Mouse (Mus musculus) hindlimb bud, embryonic 11.5 days (tissue): ENCODE measurements around the gene Nos1ap.

ENCODE experiments used
- DNase-seq: peaks from one replicate; pipeline ENCODE4 v3.0.0-alpha.2; 2012; ENCODE audit warnings: low read depth, low spot score; ENCODE audit errors: extremely low spot score

Gene Nos1ap

DNA sequence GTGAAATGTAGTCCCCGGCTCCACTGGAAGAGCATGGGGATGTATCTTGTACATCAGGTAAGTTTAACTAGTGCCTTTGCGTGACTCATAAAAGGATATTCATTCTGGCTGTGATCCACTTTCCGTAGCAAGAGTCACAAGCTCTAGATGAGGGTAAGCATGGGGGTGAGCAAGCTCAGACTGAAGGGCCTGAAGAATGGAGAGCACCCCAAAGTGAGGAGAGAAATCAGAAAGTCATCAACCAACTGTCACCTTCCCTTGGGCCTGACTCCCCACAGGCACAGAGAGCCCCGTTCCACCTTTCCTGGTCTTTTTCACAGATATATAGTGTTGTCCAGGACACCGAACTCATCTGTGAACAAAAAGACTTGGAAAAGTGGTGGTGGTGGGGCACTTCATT, 213.9 kb downstream of the Nos1ap start:
- no peak for DNase-seq

DNA sequence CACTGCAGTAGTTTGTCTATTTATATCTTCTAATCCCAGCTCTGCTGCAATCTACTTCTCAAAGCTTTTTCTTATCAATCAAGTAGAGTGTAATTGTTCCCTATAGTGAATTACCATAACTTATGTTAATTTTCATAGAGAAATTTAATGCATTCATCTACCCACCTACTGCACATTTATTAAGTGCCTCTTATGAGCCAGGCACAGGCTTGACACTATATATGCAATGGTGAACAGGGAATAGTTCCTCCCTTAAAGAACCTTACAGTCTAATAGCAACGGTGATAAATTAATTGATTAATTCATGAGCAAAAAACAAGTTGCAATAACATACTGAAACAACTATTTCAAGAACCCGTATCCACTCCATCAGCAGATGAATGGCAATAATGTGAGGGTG, 215.9 kb downstream of the Nos1ap start:
- DNase-seq, result no peak

DNA sequence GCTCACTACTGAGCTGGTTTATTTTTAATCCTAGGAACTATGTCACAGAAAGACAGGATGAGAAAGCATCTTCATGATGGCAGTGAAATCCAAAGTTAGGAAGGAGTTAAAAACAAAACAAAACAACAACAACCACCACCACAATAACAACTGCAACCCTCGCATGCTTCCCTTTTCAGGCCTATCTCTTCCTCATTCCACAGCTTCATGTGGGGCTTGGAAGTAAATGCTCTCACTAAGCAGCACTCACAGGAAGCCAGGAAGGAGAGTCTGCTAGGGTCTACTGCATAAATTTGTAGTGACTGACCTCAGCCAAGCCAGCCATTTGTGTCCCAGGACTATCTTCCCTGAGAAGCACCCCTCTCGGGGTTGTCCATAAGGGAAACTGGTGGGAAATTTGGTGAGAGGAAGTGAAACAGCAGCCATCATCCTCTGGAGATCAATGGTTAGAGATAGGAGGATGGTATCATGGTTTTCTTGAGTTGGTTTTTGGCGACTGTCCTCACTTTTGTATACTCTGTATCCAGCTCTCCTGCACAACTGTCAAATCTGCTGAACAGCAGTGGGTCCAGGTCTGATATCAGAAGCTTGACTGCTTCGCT, 218.4 kb downstream of the Nos1ap start:
- DNase-seq, result no peak

DNA sequence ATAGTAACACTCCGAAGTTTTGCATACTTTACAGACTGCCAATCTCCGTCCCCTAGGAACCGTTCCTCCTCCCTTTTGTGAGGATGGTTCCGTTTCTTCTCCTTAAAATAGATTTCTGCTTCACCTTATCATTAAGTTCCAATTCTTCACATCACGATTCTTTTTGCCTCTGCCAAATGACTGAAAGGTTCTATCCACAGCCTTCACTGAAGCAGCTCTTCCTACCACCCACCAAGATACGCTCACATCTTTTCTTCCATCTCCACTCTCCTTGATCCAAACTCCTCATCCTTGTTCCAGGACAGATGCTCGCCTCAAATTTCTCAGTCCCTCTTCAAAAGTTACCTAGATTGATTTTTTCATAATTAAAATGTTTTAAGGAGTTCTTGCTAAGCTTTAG, 220.8 kb downstream of the Nos1ap start:
- no peak for DNase-seq

DNA sequence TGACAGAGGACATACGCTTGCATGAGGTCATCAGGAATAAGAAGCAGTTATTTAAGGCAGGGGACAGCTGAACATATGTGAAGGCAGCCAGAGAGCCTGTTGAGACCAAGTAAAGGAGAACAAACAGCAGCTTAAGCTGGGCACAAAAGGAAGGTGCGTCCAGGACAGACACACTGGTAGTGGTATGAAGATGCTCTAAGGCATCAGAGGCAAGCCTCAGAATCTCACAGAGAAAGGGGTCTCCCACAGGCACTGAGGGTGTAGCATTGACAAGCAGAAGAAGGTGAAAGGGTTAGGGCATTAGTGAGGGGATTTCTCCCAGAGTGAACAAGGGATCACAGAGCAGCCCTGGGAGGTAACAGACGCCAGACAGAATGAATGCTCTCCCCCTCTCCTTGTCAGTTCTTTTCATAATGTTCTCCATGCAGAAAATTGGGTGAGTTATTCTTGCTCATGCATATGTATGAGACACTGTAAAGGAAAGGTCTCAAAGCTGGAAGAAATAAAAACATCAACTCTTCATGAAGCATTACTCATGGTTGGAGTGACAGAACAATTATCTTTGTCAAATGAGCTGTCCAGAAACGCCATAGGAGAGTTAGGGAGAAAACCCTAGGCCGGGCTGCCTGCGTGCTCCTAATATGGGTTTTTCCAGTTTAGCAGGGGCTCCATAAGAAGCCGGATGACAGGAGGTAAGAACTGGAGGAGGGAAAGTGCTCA, 222.5 kb downstream of the Nos1ap start:
- no peak for DNase-seq

DNA sequence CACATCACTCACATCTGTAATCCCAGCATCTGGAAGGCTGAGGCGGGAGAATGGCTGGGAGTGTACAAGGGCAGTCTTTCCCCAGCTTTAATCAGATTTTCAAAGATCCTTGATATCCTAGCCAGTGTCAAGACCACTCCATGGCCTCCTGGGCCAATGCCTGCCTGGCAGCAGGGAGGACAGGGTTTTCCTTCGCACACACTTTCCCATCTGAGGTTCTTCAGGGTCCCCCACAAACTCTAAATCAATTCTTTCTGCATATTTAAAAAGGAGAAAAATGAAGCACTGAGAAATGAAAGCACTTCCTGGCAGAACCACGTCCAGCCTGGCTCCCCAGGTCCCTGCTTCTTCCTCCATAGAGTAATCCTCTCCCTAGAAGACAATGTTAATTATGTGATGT, 225.9 kb downstream of the Nos1ap start:
- DNase-seq, result no peak

DNA sequence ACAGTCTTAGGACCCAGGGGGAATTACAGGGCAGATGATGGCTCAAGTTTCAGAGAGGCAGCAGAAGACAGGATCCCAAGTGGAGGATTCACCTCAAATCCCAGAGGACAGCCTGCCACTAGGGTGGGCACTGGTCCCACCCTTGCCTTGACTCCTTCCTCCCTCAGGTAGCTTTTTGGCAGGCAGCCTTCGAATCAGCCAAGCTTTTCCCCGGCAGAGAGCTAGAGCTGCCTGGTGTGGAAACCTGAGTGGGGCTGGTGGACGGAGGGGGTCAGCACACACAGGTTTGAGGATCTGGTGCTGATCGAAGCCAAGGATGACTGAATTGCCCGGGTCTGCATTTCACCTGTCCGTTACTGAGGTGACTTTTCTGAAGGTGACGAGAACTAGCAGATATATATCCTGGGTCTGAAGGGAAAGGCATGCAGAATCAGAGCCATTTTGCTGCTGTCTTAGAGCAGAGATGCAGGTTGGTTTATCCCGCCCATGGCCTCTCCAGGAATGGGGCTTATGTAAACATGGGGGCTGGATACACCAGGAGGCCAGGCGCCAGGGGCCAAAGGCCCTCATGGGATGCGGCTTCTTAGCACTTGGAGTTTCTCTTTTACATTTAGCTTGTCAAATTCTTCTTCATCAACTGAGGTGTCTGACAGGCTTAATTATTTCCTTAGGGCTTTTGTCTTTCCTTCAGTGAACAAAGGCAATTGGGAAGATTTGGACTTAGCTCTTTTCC, 229.3 kb downstream of the Nos1ap start:
- no peak for DNase-seq

DNA sequence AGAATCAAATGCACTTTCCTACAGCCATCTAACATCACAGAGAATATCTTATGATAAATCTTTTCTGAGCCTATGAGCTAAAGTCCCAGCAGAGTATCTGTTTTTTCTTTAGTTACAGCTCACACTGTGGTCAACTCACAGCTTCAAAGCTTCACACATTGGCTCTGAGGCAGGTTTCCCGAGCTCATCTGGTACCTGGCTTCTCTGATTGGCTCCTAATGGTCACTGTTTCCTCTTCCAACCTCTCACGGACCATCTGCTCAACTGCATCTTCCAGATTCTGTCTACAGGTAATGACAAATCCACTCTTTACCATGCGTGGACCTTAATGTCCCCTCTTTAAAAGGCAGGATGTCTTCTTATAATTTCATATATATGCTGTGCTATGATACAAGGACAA, 236.3 kb downstream of the Nos1ap start:
- no peak for DNase-seq

DNA sequence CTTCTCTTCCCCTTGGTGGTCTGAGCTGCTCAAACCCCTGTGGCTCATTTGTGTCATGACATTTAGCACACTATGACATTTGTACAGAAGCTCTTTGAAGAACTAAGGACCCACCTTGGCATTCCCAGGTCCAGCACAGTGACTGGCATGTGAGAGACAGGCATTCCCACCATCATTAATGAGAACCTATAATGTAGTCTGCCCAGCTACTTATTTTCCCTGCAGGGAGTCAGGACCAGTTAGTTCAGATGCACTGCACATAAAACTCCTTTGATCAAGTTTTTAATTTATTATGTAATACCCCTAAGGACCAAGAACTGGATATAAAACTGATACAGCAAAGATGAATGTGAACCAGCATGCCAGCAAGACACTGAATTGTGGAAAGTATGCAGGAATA, 238.6 kb downstream of the Nos1ap start:
- DNase-seq, result no peak

DNA sequence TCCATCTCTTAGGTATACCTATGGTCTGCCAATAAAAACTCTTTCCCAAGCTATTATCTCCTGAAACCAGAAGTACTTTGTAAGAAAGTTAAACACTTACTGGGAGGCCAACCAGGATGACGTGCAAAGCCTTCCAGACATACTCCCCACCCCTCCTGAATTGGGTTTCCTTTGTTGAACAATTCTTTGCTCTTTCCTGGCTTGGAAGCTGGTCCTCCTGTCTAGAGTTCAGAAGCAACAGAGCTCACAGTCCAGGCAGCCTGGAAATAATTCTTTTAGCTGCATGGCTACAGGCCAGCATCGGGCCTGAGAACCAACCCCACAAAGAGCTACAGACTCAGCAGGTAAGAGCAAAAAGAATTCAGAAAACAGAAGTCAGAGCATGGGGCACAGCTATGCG, 243.4 kb downstream of the Nos1ap start:
- DNase-seq, result no peak

DNA sequence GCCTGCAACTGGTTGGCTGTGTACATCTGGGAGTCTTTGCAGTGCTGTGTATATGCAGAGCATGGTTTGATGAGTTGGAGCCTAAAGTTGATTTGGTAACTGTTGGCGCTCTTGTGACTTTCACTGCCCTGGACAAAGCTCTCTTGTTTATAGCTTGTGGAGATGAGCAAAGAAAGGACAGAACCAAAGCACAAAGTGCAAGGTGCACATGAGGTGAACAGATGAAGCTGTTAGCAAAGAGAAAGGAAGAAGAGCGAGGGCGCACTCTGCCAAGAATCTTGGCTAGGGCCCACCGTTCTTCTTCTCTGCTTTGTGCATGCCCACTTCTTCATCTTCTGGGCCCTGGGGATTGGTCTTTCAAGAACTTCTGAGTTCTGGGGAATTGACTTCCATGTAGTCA, 245.8 kb downstream of the Nos1ap start:
- no peak for DNase-seq

DNA sequence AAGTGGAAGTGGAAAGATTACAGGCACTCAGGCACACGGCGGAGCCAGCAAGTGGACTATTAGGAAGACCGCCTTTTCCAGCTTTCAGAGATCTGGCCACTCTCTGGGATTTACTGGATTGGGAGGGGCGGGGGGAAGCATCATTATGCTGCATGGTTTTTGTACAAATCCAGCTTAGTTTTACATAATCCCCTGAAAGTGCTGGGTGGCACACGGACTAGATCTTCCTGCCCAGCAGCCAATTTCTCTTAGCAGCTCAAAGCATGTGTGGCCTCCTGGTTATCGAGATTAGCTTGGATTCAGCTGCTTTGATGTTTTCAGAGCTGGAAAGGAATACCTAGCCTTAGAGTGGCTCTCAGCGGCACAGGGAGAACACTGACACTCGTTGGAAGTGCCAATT, 246.6 kb downstream of the Nos1ap start:
- DNase-seq, result no peak

DNA sequence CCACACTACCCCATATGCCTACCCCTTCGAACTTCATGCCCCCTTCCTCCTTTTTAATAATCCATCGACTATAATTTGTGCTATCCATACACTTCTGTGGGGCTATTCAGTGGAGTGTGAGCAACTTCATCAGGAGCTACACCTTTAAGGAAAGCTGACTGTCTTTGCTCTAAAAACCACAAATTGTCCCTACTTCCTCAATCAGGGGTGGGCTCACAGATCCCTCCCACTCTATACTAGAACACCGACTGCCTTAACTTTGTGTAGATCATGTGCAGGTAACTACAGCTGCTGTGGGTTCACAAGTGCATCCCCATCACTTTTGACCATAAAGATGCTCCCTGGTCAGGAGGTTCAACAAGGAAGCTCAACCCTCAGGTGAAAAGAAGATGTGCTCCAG, 249.7 kb downstream of the Nos1ap start:
- DNase-seq, result no peak

DNA sequence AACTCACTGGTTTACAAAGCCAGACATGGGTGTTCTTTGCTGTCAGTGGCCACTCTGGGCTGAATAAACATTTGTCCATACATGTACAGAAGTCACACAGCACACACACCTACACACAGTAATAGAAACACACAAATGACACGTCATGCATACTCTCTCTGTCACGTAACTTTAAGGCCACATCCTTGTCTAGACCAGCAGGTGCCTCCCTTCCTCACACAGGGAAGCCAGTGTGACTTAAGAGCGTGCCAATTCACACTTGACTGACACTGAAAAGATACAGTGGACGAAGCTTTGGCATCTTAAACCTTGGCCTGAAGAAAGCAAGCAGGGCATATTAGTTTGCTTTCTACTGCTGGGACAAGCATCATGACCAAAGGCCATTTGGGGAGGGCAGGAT, 256.9 kb downstream of the Nos1ap start:
- no peak for DNase-seq

DNA sequence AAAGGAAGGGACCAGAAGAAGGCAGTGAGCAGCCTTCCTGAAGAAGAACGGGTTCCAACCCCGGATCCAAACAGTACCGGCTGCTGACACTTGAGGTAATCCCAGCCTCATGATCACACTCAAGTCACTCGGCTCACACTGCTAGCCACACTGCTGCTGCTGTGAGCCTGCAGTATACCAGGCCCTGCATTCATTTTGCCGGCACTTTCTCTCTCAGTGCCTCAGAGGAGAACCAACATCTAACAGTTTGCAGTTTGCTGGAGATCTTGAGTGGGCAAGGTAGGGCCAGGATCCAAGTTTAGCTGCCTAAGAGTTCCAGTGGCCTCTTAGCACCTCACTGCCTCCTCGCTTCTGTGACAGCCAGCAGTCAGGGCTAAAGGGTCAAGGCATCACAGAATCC, 257.7 kb downstream of the Nos1ap start:
- DNase-seq, result no peak

DNA sequence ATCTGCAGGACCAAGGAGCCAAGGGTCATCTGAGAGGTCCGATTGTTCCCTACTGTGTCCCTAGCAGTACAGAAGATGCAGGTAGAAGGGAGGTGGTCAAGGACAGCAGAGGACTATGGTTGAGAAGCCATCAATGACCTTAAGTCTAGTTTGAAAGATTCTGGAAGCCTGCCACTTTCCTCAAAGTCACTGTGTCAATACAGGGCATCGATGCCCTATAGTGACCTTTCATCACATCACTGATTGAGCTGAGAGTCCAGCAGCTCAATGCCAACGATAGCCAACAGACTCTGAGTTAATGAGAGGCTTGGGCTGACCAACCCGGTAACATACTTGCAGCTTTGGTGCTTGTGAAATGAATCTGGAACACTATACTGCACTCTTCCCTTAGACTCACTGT, 264.4 kb downstream of the Nos1ap start:
- no peak for DNase-seq

DNA sequence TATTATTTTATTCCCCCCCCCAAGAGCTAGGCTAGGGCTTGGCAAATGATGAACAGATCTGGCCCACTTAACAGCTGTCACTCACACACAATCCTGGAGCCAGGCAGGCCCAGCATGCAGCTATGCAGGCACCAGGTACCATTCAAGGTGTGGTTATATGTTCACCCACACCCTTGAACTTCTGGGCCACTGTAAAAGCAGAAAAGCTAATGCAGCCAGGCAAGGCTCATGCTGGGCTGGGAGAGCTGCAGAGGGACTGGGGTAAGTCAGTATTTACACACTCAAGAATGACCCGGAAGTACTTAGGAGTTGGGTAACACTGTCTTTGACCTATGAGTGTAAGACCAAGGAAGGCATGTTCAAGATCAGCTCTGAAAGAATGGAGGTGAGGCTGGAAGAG, 265.3 kb downstream of the Nos1ap start:
- no peak for DNase-seq

DNA sequence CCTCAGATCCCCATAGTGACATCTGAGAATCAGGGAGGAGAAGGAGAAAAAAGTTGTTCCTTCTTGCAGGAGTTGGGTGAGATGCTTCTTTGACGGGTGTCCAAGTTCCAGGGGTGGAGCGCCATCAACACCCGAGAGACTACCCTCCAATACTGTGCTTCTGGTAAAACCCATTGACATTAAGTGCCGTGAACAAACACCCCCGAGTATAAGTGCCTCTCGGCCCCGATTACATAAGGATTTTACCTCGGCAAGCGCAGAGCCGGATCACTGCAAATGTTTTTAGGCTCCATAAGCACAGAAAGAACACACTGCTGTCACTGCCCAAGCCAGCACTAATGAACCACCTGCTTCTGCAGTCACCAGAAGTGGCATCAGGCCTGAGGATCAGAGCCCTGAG, 266.7 kb downstream of the Nos1ap start:
- no peak for DNase-seq

DNA sequence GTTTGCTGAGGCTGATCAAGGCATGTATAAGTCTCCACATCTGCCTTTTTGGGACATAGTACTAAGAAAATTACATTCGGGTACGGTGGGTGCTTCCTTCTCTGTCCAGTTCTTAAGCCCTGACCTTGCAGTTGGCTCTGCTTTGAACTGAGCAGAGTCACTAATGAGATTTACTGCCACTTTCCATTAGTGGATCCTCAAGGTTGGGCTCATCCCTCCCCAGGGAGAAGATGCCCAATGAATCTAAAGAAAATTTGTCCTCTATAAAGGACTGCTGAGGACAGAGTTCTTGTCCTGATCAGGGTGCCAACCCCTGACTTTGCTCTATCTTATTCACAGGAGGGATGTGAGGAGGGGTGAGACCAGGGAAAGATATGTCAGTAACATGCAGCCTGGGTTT, 267.6 kb downstream of the Nos1ap start:
- DNase-seq, result no peak

DNA sequence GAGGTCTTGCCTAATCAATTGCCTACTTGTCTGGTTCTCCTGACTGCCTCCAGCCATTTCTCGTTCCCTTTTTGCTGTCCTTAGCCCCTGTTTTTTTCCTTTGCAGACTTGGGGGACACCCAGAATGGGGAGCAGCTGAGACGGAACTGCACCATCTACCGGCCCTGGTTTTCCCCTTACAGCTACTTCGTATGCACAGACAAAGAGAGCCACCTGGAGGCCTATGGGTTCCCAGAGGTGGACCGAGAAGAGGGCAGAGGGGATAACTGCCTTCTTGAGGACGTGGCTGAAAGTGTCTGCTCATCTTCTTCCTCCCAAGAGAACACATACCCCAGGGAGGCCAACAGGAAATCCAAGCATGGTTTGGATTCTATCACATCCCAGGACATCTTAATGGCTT, 278.2 kb downstream of the Nos1ap start:
- no peak for DNase-seq

DNA sequence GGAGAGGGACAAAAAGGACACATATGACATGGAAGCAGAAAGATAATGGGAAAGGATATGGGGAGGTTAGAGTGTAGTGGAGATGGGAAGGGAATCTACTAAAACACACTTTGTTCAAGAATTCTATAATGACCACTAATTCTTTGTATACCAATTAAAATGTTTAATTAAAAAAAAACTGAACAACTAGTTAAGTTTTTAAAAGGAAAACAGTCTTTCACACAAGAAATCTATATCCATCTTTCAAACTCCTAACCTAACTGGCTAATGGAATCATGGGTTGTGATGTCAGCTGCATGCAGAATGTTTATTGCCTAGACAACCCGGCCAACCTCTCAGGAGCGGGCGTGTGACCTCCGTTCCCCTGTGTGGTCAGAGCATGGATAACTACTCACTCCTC, 281.2 kb downstream of the Nos1ap start, which contains the start of gene Spata46:
TSS of gene Spata46 (plus strand) at position 301 of the 400 bp plus-strand sequence.
- DNase-seq, result no peak

DNA sequence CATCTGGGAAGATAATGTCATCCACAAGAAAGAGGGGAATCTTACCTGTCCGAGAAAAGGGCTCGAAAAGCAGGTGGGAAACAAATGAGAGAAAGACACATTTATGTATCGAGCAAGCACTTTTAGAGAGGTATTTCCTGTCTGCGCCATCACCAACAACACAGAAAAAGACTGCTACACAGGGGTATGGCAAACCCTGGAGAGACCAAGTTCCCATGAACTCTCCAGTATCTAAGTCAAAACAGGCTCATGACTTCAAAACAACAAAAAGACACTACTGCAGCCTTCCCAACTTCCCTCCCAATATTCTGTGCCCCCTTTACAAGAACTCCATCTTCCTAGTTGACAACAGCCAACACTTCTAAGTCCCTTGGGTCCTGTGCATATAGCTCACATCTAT, 283.4 kb downstream of the Nos1ap start, which contains the start of gene Gm7694:
TSS of gene Gm7694 (minus strand) at position 101 of the 400 bp plus-strand sequence.
- no peak for DNase-seq
